Mouse (Mus musculus) lung, embryonic 15.5 days (tissue): Measurements from ENCODE around the gene Rbks. TPM values are rescaled to one million over a fixed set of nuclear protein-coding genes. Genes with fewer than 3 reads are reported as not detected.
"Not testable (repeated sequence)": the region's sequence is repeated elsewhere in the genome, so short reads cannot be mapped to it uniquely, and the experiment has no call there.

Source experiments
- ATAC-seq: fragments of 200-750 bp; cut with Nextera tagmentation; 2 replicates; pipeline ENCODE4 v1.8.0; 2017; ENCODE audit warnings: moderate number of reproducible peaks, borderline replicate concordance; ENCODE audit not compliant: low FRiP score, low TSS enrichment; ENCODE audit errors: extremely low read depth
- H3K27ac ChIP-seq: fragments of 300-500 bp; sonication (generic); 2 replicates; pipeline ENCODE4 v1.5.1; 2015; ENCODE audit warnings: moderate library complexity, mild to moderate bottlenecking, inconsistent platforms
- H3K27me3 ChIP-seq: fragments of 300-500 bp; sonication (generic); 2 replicates; pipeline ENCODE4 v1.6.1; 2015; ENCODE audit warnings: inconsistent platforms
- H3K36me3 ChIP-seq: fragments of 300-500 bp; sonication (generic); 2 replicates; pipeline ENCODE4 v1.6.1; 2015; ENCODE audit warnings: inconsistent platforms
- H3K4me1 ChIP-seq: fragments of 300-500 bp; sonication (generic); 2 replicates; pipeline ENCODE4 v1.6.1; 2015; ENCODE audit warnings: inconsistent platforms
- H3K4me2 ChIP-seq: fragments of 300-500 bp; sonication (generic); 2 replicates; pipeline ENCODE4 v1.6.1; 2015; ENCODE audit warnings: inconsistent platforms, mild to moderate bottlenecking, moderate library complexity
- H3K4me3 ChIP-seq: fragments of 300-500 bp; sonication (generic); 2 replicates; pipeline ENCODE4 v1.5.1; 2015; ENCODE audit warnings: mild to moderate bottlenecking, inconsistent platforms
- H3K9ac ChIP-seq: fragments of 300-500 bp; sonication (generic); 2 replicates; pipeline ENCODE4 v1.6.1; 2015; ENCODE audit warnings: inconsistent platforms
- H3K9me3 ChIP-seq: fragments of 300-500 bp; sonication (generic); 2 replicates; pipeline ENCODE4 v1.6.1; 2016; ENCODE audit warnings: inconsistent platforms
- WGBS: fragments of 180-500 bp; shearing (Covaris S2); methylation state at CpG from one replicate; pipeline ENCODE4 v1.1.7; 2015; 5-methylcytosine and 5-hydroxymethylcytosine counted together
- polyA plus RNA-seq: library from polyadenylated mRNA; unstranded; fragments of >200 nt; fragmentation: Nextera tagmentation; extraction: Ambion mirVana; gene quantifications from 2 replicates; pipeline ENCODE4 v1.2.1, GENCODE M21; 2015

Gene Rbks
- polyA plus RNA-seq, 1 experiment from 2014 or later, result 3.0 TPM

GRCm38 (mm10) chr5:31642300-31642699, 55.1 kb downstream of the Rbks start:
- Histone ChIP-seq H3K36me3 (no peaks in the 10 kb centered on the region), H3K27ac (no peak overlapping the region), H3K4me3 (no peak overlapping the region), H3K4me2 (no peak overlapping the region), H3K4me1 (no peaks in the 10 kb centered on the region), H3K27me3 (no peaks in the 10 kb centered on the region), H3K9ac (no peak overlapping the region), H3K9me3 (no peaks in the 10 kb centered on the region)
- no peak for ATAC-seq
- WGBS, result 82% methylated on average over 3 of the region's 3 CpGs

DNA sequence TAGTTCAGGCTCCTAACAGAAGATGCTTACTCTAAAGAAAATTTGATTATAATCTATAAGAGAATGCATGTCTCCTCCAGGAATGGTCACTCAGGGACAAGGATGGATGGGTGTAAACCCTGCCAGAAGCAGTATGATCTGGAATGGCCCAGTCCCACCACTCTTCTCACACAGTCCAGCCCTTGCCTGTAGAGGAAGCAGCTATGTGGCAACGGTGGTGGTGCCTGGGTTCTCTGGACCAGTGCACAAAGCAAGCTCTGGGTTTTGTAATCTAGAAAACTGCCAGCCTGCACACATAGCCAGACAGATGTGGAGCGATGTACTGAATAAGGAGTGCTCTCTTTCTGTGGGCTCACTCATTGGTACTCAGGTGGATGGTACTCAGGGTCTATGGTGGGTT, 56.9 kb downstream of the Rbks start:
- Histone ChIP-seq H3K4me2 (no peak overlapping the region), H3K27me3 (no peaks in the 10 kb centered on the region)
- no peak for ATAC-seq

GRCm38 (mm10) chr5:31636636-31637253, 60.7 kb downstream of the Rbks start:
- ATAC-seq, result no peak
- H3K27me3 ChIP-seq, result no peaks in the 10 kb centered on the region
- no peaks in the 10 kb centered on the region for H3K9me3 ChIP-seq
- H3K9ac ChIP-seq, result no peak overlapping the region
- WGBS, result 42% methylated on average over 9 of the region's 9 CpGs
- H3K4me2 ChIP-seq, result no peak overlapping the region
- H3K4me3 ChIP-seq, result no peak overlapping the region
- H3K36me3 ChIP-seq, result no peaks in the 10 kb centered on the region
- H3K27ac ChIP-seq, result peak overlapping the region; percentile 4; the same call in 1 of the 2 replicates
- 0 out of 2 replicates have a peak, but pooled peaks cover 10% of the 10 kb centered on the region for H3K4me1 ChIP-seq

More for the DNA sequence above, 56.9 kb downstream of the Rbks start:
- Histone ChIP-seq H3K4me1 (0 out of 2 replicates have a peak, but pooled peaks cover 10% of the 10 kb centered on the region), H3K9ac (no peak overlapping the region), H3K36me3 (no peaks in the 10 kb centered on the region), H3K27ac (no peak overlapping the region), H3K4me3 (no peak overlapping the region), H3K9me3 (no peaks in the 10 kb centered on the region)
- WGBS, result 89% methylated on average over 2 of the region's 2 CpGs

GRCm38 (mm10) chr5:31634679-31635078, 62.7 kb downstream of the Rbks start:
- H3K27ac ChIP-seq, result no peak overlapping the region
- 74% methylated on average over 5 of the region's 5 CpGs for WGBS
- no peak for ATAC-seq
- H3K27me3 ChIP-seq, result no peaks in the 10 kb centered on the region
- 0 out of 2 replicates have a peak, but pooled peaks cover 15% of the 10 kb centered on the region for H3K4me1 ChIP-seq
- no peak overlapping the region for H3K4me2 ChIP-seq
- H3K4me3 ChIP-seq, result no peak overlapping the region
- no peak overlapping the region for H3K9ac ChIP-seq
- no peaks in the 10 kb centered on the region for H3K36me3 ChIP-seq
- no peaks in the 10 kb centered on the region for H3K9me3 ChIP-seq

DNA sequence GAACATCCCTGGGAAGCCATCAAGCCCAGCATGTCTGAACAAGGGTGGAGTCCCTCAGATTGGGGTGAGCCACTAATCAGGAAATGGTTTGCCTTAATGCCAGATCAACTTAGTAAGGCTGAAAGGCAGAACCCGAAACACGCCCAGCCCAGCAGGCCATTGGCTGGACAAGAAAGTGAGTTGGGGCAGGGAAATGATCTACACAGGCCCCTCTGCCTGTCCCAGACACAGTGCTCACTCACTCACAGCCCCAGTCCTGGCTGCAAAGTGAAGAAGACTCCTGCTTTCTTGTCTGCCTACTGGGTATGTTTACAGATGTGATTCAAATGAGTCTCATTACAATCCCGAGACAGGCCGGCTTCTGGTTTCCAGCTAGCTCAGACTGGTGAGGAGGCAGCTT, 63.3 kb downstream of the Rbks start:
- no peak overlapping the region for H3K27ac ChIP-seq
- no peak overlapping the region for H3K4me2 ChIP-seq
- H3K36me3 ChIP-seq, result no peaks in the 10 kb centered on the region
- H3K4me3 ChIP-seq, result no peak overlapping the region
- H3K4me1 ChIP-seq, result peaks cover 18% of the 10 kb centered on the region; the same call in 1 of the 2 replicates
- H3K9me3 ChIP-seq, result no peaks in the 10 kb centered on the region
- WGBS, result 80% methylated on average over 4 of the region's 4 CpGs
- H3K9ac ChIP-seq, result no peak overlapping the region
- ATAC-seq, result no peak
- no peaks in the 10 kb centered on the region for H3K27me3 ChIP-seq

GRCm38 (mm10) chr5:31631169-31631568, 66.3 kb downstream of the Rbks start:
- H3K4me3 ChIP-seq, H3K27me3 ChIP-seq, H3K4me1 ChIP-seq, H3K9me3 ChIP-seq, H3K27ac ChIP-seq, H3K9ac ChIP-seq, ATAC-seq, H3K36me3 ChIP-seq, H3K4me2 ChIP-seq: not testable (repeated sequence)
- 98% methylated on average over 4 of the region's 4 CpGs for WGBS

- Histone ChIP-seq H3K9ac (no peak overlapping the region), H3K4me2 (no peak overlapping the region), H3K4me1 (peaks cover 8% of the 10 kb centered on the region), H3K4me3 (no peak overlapping the region), H3K36me3 (no peaks in the 10 kb centered on the region), H3K9me3 (no peaks in the 10 kb centered on the region), H3K27me3 (no peaks in the 10 kb centered on the region), H3K27ac (peak overlapping the region; percentile 60)
- peak; percentile 62; the same call in 1 of the 2 replicates for ATAC-seq
- 30% methylated on average over 5 of the region's 5 CpGs for WGBS
Observed at GRCm38 (mm10) chr5:31630064-31630463, 67.4 kb downstream of the Rbks start.

- Histone ChIP-seq H3K4me1 (peaks cover 8% of the 10 kb centered on the region), H3K9me3 (no peaks in the 10 kb centered on the region), H3K27me3 (no peaks in the 10 kb centered on the region), H3K4me3 (no peak overlapping the region), H3K9ac (no peak overlapping the region), H3K27ac (no peak overlapping the region), H3K36me3 (no peaks in the 10 kb centered on the region), H3K4me2 (no peak overlapping the region)
- 87% methylated on average over 8 of the region's 8 CpGs for WGBS
- ATAC-seq, result no peak
Observed at GRCm38 (mm10) chr5:31628555-31628954, 68.9 kb downstream of the Rbks start.

- Histone ChIP-seq H3K4me2 (no peak overlapping the region), H3K9ac (no peak overlapping the region), H3K9me3 (no peaks in the 10 kb centered on the region), H3K4me3 (no peak overlapping the region), H3K27ac (no peak overlapping the region), H3K27me3 (no peaks in the 10 kb centered on the region), H3K36me3 (0 out of 2 replicates have a peak, but pooled peaks cover 2% of the 10 kb centered on the region), H3K4me1 (peaks cover 8% of the 10 kb centered on the region)
- WGBS, result 75% methylated on average over 9 of the region's 9 CpGs
- ATAC-seq, result no peak
Observed at GRCm38 (mm10) chr5:31627562-31628526, 69.6 kb downstream of the Rbks start.

DNA sequence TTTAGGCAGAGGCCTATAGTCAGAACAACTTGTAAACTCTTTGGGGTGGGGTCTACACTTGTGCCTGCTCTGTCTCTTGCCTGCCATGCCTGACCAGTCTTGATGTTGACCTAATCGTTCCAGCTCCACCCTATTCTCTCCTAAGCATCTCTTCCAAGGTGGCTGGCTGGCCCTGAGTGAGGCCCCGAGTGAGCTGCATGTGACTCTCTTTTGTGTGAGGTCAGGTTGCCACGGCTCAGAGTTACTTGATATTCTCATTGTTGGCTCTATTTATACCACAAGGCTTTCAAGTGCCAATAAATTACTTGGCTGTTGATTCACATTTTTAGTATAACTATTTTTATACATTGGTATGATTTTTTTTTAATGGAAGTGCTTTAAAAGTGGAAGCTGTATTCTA, 70.3 kb downstream of the Rbks start:
- 26% methylated on average over 3 of the region's 3 CpGs for WGBS
- Histone ChIP-seq H3K27ac (no peak overlapping the region), H3K27me3 (no peaks in the 10 kb centered on the region), H3K36me3 (0 out of 2 replicates have a peak, but pooled peaks cover 7% of the 10 kb centered on the region), H3K9me3 (no peaks in the 10 kb centered on the region), H3K4me2 (no peak overlapping the region), H3K4me1 (peaks cover 8% of the 10 kb centered on the region), H3K4me3 (no peak overlapping the region), H3K9ac (no peak overlapping the region)
- no peak for ATAC-seq

DNA sequence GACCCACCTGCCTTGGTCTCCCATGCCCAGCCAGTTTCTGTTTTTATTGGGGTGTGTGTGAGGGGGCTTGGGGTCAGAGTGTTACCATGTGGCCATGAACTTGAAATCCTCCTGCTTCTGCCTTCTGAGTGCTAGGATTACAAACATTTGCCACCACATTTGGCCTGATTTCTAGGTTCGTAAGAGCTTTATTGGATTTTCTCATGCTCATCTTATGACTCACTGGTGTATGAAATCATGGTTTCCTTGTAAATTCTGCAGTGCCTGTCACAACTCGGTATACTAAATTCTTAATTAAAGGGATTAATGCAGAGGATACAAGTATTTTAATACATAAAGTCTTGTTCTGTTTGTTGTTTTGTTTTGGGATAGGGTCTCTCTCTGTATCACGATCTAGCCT, 77.1 kb downstream of the Rbks start:
- Histone ChIP-seq H3K9me3 (no peaks in the 10 kb centered on the region), H3K27me3 (no peaks in the 10 kb centered on the region), H3K36me3 (peaks cover 47% of the 10 kb centered on the region; the same call in 1 of the 2 replicates), H3K9ac (no peak overlapping the region), H3K4me1 (peaks cover under 1% of the 10 kb centered on the region; the same call in 1 of the 2 replicates), H3K27ac (no peak overlapping the region), H3K4me2 (no peak overlapping the region), H3K4me3 (no peak overlapping the region)
- 97% methylated on average over 3 of the region's 3 CpGs for WGBS
- ATAC-seq, result no peak
